Mouse (Mus musculus) forebrain, embryonic 10.5 days (tissue): ENCODE measurements around the gene Cpne2. TPM values are rescaled to one million over a fixed set of nuclear protein-coding genes. Genes with fewer than 3 reads are reported as not detected.

ENCODE experiments used
- DNase-seq: peaks from one replicate; pipeline ENCODE4 v3.0.0-alpha.2; 2017; ENCODE audit warnings: low spot score; ENCODE audit errors: extremely low spot score
- H3K27ac ChIP-seq: fragments of 300-500 bp; sonication (generic); 2 replicates; pipeline ENCODE4 v1.5.1; 2016; ENCODE audit warnings: mild to moderate bottlenecking
- H3K27me3 ChIP-seq: fragments of 300-500 bp; sonication (generic); 2 replicates; pipeline ENCODE4 v1.6.1; 2016; ENCODE audit warnings: mild to moderate bottlenecking; ENCODE audit not compliant: poor library complexity, severe bottlenecking
- H3K36me3 ChIP-seq: fragments of 300-500 bp; sonication (generic); replicated peaks from 2 replicates; pipeline ENCODE4 v1.6.1; 2016; ENCODE audit warnings: mild to moderate bottlenecking, moderate library complexity
- H3K4me1 ChIP-seq: fragments of 300-500 bp; sonication (generic); 2 replicates; pipeline ENCODE4 v1.6.1; 2016
- H3K4me3 ChIP-seq: fragments of 300-500 bp; sonication (generic); 2 replicates; pipeline ENCODE4 v1.5.1; 2016; ENCODE audit warnings: mild to moderate bottlenecking, moderate library complexity
- H3K9me3 ChIP-seq: fragments of 300-500 bp; sonication (generic); 2 replicates; pipeline ENCODE4 v1.6.1; 2016; ENCODE audit warnings: mild to moderate bottlenecking, moderate library complexity
- WGBS: fragments of 180-500 bp; shearing (Covaris S2); methylation state at CpG from one replicate; pipeline ENCODE4 v1.1.7; 2016; 5-methylcytosine and 5-hydroxymethylcytosine counted together
- microRNA-seq: library from miRNA; unstranded; fragments of <30 nt; microRNA quantifications from one replicate; pipeline ENCODE4, GENCODE M21; 2017
- polyA plus RNA-seq: library from polyadenylated mRNA; unstranded; fragments of >200 nt; fragmentation: Nextera tagmentation; extraction: Ambion mirVana; gene quantifications from 2 replicates; pipeline ENCODE4 v1.2.1, GENCODE M21; 2016

Gene Cpne2
- polyA plus RNA-seq, 1 experiment from 2014 or later: 16.3 TPM

- Histone ChIP-seq H3K4me3 (peak overlapping the region; percentile 69), H3K9me3 (no peaks in the 10 kb centered on the region), H3K4me1 (peaks cover 31% of the 10 kb centered on the region), H3K27ac (peak overlapping the region; percentile 93), H3K36me3 (no peaks in the 10 kb centered on the region), H3K27me3 (no peaks in the 10 kb centered on the region)
- WGBS: under 1% methylated on average over 51 of the region's 51 CpGs
- no peak for DNase-seq
Observed at GRCm38 (mm10) chr8:94601034-94601606, 68.3 kb downstream of the Cpne2 start.

- H3K36me3 ChIP-seq: peaks cover under 1% of the 10 kb centered on the region; the same call in 1 of the 2 replicates
- peak within 1 kb of the TSS; percentile 93 for H3K27ac ChIP-seq
- peaks cover 31% of the 10 kb centered on the region for H3K4me1 ChIP-seq
- peak within 1 kb of the TSS; percentile 69 for H3K4me3 ChIP-seq
- no peaks in the 10 kb centered on the region for H3K9me3 ChIP-seq
- H3K27me3 ChIP-seq: no peaks in the 10 kb centered on the region
- under 1% methylated on average over 55 of the region's 55 CpGs for WGBS
- DNase-seq: peak; percentile 100
Observed at GRCm38 (mm10) chr8:94601607-94602385, 69.0 kb downstream of the Cpne2 start, which contains the start of the genes Rspry1 and Fam192a. Rspry1 (plus strand) TSS chr8:94601937. Fam192a (minus strand) TSS chr8:94601997.

DNA sequence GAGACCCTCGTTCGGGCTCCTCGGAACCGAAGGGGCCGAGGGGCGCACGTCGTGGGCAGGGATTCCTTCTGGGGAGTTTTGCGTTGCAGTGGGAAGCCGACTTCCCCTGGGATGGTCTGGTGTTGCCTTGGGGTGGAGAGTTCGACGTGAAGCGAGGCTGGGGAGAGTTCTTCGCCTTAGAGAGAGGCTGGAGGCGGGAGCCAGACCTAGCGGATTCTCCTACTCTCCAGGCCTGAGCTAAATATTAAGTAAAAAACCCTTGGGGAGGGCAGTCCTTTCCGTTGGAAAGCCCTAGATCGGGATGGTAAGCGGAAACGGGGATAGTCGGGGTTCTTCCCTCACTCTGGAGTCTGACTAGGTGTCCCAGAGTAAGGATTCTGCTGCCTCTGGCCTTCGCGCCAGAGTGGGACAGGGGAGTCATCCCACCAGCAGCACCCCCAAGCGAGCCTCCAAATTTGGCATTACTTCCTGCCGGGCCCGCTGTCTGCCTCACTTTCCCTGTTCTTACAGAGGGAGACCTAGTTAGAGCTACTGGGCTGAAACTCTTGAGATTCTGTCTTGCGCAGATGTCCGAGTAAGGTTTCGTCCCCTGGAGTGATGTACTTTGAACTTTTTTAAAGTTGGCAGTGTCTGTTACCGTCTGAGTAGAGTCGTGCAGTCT is 69.8 kb downstream of the Cpne2 start:
- H3K27me3 ChIP-seq: no peaks in the 10 kb centered on the region
- no peaks in the 10 kb centered on the region for H3K9me3 ChIP-seq
- peaks cover 8% of the 10 kb centered on the region for H3K36me3 ChIP-seq
- peak overlapping the region; percentile 93 for H3K27ac ChIP-seq
- WGBS: under 1% methylated on average over 31 of the region's 31 CpGs
- H3K4me3 ChIP-seq: peak overlapping the region; percentile 69
- DNase-seq: peak; percentile 39
- H3K4me1 ChIP-seq: peaks cover 31% of the 10 kb centered on the region

- WGBS: 93% methylated on average over 2 of the region's 2 CpGs
- no peaks in the 10 kb centered on the region for H3K27me3 ChIP-seq
- H3K4me1 ChIP-seq: peaks cover 31% of the 10 kb centered on the region
- DNase-seq: no peak
- H3K27ac ChIP-seq: no peak overlapping the region
- H3K9me3 ChIP-seq: no peaks in the 10 kb centered on the region
- no peak overlapping the region for H3K4me3 ChIP-seq
- peaks cover 8% of the 10 kb centered on the region for H3K36me3 ChIP-seq
Observed at GRCm38 (mm10) chr8:94604030-94604429, 71.2 kb downstream of the Cpne2 start.

DNA sequence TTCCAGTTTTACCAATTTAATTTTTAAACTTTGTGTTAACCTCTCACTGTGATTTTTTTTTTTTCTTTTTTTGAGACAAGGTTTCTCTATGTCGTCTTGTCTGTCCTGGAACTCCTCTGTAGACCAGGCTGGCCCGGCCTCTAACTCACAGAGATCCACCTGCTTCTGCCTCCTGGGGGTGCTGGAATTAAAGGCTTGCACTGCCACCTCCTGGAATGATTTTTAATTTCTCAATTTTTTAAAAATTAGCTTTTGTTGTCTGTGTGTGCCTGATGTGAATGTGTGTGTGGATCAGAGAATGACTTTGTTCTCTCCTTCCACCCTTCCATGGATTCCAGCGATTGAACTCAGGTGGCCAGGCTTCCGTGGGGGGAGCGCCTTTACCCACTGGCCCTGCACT is 74.3 kb downstream of the Cpne2 start:
- DNase-seq: no peak
- H3K27ac ChIP-seq: no peak overlapping the region
- no peaks in the 10 kb centered on the region for H3K9me3 ChIP-seq
- no peak overlapping the region for H3K4me3 ChIP-seq
- peaks cover 8% of the 10 kb centered on the region for H3K36me3 ChIP-seq
- no peaks in the 10 kb centered on the region for H3K27me3 ChIP-seq
- peaks cover 18% of the 10 kb centered on the region for H3K4me1 ChIP-seq
- WGBS: 93% methylated on average over 5 of the region's 5 CpGs

Small RNA genes lying within 50 kb of the gene (microRNA-seq; reads per million reads assigned to microRNA genes)
- gene Mir7072: not detected

Other genes starting within 250 kb of the Cpne2 start
- gene Slc12a3, start 203.8 kb upstream of the Cpne2 start, polyA plus RNA-seq: not detected in 2 replicates
- 44.9 and 53.0 TPM in 2 replicates for gene Herpud1, start 146.6 kb upstream of the Cpne2 start, polyA plus RNA-seq
- 0.12 and 0.25 TPM in 2 replicates for gene Nlrc5, start 98.6 kb upstream of the Cpne2 start, polyA plus RNA-seq
- 48.3 and 48.9 TPM in 2 replicates for gene Rspry1, start 68.9 kb downstream of the Cpne2 start, polyA plus RNA-seq
- gene Fam192a, start 69.0 kb downstream of the Cpne2 start, polyA plus RNA-seq: 90.1 and 90.5 TPM in 2 replicates
- gene Arl2bp, start 133.6 kb downstream of the Cpne2 start, polyA plus RNA-seq: 209 and 223 TPM in 2 replicates
- gene Pllp, start 163.3 kb downstream of the Cpne2 start, polyA plus RNA-seq: 0.20 and 0.27 TPM in 2 replicates
- not detected in 2 replicates for gene Ccl22, start 212.6 kb downstream of the Cpne2 start, polyA plus RNA-seq
- 8.9 and 11.1 TPM in 2 replicates for gene Cx3cl1, start 239.0 kb downstream of the Cpne2 start, polyA plus RNA-seq